Mouse (Mus musculus): ENCODE results near the gene Gm42669. TPM values are rescaled to one million over a fixed set of nuclear protein-coding genes. Genes with fewer than 3 reads are reported as not detected.

Gene Gm42669
- not detected for total RNA-seq (2021)
- long read RNA-seq, experiment 1, partial matches to known transcripts, result 0 of 1 reads
- long read RNA-seq, experiment 1, other reads (novel, unspliced or antisense), result 1 of 1 reads
- long read RNA-seq, experiment 2, partial matches to known transcripts, result 0 of 1 reads
- long read RNA-seq, experiment 2, other reads (novel, unspliced or antisense), result 1 of 1 reads

- DNase-seq, result no peak
Measured at GRCm38 (mm10) chr5:107507321-107507720, at the start of gene Gm42669. Gene Gm42669 (plus strand): TSS chr5:107507621.

GRCm38 (mm10) chr5:107462147-107463076, 45.0 kb upstream of the Gm42669 start:
- no peak for DNase-seq

DNA sequence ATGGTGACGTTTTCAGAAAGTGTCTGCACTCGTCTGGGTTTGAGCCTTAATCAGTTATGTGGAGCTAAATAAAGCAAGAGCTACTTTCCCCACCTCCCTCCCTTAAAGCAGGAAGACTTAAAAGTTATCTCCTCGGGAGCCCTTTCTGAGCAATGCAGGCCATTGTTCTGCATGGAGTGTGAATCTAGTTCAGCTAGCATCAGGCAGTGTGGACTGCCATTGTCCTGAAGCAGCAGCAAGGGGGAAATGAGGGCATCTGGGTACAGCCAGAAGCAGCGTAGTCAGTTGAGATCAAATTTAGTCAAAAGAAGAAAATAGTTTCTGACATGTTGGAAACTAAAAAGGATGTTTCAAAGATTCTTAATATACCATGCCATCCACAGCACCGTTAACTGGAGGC, 40.9 kb upstream of the Gm42669 start:
- no peak for DNase-seq

DNA sequence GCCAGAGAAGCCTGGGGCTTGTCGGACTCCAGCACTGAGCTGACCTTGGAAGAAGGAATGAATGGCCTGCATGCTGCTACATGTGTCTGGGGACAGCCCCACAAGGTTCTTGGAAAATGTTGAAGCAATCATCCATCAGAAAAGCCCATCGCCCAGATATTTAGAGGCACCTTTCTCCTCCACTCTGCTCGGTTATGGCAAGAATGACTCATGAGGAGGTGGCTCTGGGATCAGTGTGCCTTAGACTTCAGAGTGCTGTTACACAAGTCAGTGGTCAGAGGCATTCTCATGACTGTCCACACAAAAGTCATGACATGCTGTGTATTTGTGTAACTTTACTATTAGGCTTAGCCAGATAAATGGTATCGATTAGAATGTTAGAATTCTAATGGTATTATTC, 40.3 kb upstream of the Gm42669 start:
- no peak for DNase-seq

DNA sequence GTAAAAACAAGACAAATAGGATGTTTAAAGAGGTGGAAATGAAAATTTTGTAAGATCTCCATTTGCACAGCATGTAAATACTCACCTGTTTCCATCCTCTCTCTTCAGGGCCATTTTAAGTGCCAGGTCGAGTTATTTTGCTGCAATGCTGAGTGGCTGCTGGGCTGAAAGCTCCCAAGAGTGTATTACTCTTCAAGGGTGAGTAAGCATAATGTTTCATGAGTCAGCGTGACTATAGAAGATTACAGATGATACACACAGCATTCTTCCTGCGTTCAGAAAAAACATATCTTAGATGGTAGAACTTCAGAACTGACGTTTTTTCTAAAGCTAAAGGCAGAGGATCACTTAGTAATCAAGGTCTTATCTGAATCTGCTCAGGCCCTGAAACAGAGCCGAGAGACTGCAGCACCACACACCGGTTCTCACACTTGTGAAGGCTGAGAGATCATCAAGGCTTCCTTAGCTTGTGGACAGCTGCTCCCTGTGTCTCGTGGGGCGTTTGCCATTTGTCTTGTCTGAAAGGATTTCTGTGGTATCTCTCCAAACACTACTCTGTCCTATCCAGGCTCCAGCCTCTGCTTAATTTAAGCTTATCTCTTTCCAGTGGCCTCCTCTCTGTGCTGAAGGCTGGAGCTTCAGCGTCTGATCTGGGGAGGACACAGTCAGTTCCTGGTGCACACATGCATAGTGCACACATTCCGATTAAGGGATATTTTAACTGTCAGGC, 36.7 kb upstream of the Gm42669 start:
- no peak for DNase-seq

- DNase-seq, result no peak
Measured at GRCm38 (mm10) chr5:107480194-107480593, 27.2 kb upstream of the Gm42669 start.

- DNase-seq, result no peak
Measured at GRCm38 (mm10) chr5:107488996-107489395, 18.4 kb upstream of the Gm42669 start.

DNA sequence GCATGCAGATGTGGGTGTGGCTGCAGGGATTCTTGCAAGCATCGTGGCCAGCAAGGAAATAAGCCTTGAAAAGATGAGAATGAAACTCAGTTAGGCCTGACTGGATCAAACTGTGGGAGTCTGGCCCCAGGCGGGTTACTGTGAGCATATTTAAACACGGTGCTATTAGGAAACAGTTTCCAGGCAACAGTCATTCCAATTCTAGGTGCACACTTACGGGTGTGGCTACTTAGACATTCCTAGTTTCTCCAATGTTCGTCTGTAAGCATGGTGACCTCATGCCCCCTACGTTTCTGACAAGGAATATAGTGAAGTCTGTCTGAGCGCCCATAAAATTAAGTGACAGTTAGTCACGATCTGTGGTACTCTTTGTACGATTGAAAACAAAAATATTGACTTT, 16.4 kb upstream of the Gm42669 start:
- DNase-seq, result no peak

GRCm38 (mm10) chr5:107492471-107492870, 14.9 kb upstream of the Gm42669 start:
- DNase-seq, result no peak

DNA sequence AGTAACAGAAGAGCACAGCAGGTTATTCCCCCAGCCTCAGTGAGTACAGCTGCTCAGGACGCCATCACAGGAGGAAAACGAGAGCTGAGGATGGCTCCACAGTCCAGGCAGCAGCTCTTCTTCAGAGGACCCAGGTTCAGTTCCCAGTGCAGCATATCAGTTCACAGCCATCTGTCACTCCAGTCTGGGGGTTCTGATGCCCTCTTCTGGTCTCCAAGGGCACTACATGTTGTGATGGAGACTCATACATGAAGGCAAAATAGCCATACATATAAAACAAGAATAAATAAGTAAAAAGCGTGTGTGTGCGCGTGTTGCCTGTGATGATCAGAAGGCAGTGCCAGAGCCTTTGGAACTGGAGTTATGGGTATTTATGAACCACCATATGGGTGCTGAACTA, 12.7 kb upstream of the Gm42669 start:
- DNase-seq, result no peak

DNA sequence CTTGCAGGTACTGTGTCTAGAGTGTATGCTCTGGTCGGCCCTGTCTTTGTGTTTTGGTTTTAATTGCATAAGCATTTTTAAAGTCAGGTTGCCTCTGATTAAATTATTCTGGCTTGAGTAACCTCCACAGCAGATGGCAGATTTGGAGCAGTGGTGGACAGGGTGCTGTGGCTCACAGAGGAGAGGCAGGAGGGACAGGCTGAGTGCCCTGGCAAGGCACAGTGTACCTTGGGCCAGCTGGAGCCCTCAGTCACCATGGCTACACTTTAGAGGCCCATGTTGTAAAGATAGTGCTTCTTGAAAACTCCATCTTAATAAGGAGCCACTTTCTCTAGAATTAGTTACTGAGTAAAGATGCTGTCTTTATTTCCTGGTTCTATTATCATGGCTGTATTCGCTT, 11.4 kb upstream of the Gm42669 start:
- no peak for DNase-seq

DNA sequence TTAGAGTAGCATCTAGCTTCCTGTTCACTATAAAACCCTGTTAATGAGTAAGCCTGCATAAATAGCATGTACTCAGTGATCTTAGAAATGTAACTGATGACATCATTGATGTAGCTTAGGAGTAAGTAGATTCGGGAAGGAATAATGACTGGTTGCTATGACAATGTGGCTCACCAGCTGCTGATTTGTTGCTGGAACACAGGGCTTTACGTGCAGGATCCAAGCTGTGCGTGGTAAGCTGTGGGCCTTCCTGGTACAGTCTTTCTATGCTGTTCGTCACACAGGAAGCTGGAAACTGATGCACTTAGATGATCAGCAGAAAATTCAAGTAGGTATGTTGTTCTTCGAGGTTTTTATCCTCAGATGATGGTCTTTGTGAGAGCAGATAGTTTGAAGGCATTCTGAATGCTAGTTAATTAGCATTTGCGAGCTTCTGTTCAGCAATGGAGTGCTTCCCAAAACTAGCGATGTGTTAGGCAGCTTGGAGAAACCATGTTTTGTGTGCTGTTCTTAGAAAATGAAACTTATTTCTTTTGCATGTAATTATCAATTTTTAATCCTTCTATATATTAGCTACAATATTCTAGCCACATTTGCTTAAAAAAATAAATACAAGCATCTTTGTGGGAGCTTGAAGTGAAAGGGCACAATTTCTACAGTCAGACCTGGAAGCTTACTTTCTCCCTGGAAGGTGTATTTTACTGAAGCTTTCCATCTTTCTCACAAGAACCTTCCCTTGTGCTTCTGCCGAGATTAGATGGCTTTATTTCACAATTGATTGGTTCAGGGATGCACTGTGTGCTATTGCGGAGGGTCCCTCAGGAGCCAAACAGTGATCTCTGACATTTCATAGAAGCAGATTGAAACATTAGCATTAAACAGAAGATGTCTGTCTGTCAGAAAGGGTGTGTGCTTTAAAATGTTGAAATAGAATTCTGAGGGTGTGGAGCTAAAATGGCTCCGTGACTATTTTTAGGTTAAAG, 9.6 kb upstream of the Gm42669 start:
- DNase-seq, result no peak

DNA sequence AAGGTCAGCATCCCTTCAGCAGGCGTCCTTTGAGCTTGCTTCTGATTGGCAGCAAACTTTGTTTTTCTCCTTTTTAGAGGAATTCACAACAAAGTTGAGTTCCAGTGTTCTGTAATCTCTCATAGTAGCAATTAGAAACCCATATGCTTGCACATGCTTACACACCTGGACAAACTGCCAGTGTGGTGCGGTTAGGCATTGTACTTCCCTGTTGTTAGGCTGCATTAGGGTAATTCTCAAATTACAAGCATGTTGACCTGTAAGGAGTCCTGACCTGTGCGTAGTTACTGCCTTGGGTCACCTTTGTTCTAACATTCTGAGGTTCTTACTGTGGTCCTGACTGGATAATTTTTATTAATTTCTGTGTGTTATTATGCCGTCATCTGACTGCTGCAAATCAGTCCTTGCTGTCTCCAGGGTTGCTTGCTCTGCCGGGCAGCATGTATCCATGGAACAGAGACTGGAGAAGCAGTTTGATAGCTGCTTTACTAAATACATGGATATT, 8.6 kb upstream of the Gm42669 start:
- DNase-seq, result no peak

- no peak for DNase-seq
Measured at GRCm38 (mm10) chr5:107499891-107500535, 7.4 kb upstream of the Gm42669 start.

- no peak for DNase-seq
Measured at GRCm38 (mm10) chr5:107500741-107501140, 6.7 kb upstream of the Gm42669 start.

GRCm38 (mm10) chr5:107510503-107510902, 3.1 kb downstream of the Gm42669 start:
- DNase-seq, result peak; percentile 36

DNA sequence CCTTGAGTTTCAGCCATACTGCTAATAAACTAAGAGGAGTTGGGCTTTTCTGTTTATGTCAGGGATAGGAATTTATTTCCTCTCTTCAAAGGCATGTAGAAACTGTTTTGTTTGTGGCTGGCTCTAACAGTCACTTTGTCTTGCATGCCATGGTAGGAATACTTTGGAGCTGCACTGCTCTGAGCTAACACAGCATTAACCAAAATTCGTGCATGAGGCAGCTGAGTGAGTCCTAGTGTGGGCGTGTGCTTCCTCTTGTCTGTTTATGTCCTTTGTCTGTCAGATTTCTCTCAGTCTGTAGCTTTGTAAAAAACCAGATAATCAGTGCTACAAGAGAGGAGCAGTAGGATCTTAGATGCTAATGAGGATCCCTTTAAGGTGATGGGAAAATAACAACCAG, 3.9 kb downstream of the Gm42669 start:
- no peak for DNase-seq

DNA sequence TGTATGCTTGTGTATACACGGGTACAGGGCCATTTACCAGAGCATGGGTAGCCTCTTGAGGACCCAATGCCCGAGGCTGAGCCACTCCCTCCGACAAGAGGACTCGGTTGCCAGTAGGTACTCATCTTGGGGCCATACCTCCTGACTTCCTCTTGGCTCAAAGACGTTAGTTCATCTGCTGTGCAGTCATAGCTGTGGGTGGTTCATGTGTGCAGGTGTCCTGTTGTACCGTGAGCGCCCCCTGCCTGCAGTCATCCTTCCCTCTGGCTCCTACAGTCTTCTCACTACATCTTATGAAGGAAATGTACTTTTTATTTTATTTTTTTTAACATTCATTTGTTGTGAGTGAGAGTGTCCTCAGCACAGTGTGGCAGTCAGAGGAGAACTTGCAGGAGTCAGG, 6.2 kb downstream of the Gm42669 start:
- DNase-seq, result peak; percentile 20

DNA sequence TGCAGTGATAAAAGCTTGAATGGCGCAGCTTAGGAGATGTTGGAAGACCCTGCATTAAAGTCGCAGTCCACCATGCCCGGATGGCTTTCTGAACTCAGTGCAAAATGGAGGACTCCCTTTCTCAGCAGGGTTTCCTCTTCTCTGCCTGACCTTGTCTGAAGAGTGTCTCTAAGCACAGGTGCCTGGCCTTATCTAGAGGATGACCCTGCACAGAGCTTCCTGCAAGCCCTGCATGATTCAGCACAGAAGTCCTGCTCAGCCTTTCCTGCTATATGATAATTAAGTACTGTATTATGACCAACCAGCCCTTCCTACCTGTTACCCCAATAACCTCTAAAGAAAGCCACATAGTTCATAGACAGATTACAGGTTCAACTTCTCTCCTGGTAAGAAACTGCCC, 8.0 kb downstream of the Gm42669 start:
- no peak for DNase-seq

DNA sequence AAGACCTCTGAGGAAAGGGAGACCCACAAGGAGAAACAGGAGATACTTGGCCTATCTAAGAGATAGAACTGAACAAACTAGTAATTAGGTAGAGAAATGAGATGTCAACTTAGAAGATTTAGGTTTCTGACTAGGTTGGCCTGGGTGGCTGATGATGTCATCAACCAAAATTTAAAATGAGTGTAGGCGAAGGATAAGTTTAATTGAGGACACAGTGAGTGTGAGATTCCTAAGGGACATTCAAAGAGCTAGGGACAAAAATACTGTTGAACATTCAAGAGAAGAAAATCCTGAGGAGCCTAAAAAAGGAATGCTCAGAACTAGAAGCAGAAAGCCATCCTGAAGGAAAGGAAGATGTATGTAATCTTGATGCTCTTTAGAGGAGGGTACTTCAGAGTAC, 8.7 kb downstream of the Gm42669 start:
- DNase-seq, result no peak

DNA sequence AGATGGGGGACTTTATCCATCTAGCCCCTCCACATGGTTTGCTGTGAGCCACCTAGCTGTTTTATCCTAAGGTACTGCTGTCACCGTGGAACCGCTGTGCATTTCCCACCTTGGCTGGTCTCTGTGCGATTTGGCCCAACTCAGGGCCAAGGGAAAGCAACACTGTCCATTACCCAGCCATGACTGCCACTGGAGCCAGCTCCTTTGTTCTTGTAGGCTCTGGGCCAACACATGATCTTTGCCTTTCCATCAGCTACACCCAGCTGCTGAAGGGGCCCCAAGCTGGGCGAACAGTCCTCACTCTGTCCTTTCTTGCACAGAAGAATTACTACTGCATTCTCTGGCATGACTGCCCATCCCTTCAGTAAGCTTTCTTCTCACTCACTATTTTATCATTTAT, 11.2 kb downstream of the Gm42669 start:
- no peak for DNase-seq

All from gastrocnemius, postnatal 25 days (tissue).